In the genomic region with DNA sequence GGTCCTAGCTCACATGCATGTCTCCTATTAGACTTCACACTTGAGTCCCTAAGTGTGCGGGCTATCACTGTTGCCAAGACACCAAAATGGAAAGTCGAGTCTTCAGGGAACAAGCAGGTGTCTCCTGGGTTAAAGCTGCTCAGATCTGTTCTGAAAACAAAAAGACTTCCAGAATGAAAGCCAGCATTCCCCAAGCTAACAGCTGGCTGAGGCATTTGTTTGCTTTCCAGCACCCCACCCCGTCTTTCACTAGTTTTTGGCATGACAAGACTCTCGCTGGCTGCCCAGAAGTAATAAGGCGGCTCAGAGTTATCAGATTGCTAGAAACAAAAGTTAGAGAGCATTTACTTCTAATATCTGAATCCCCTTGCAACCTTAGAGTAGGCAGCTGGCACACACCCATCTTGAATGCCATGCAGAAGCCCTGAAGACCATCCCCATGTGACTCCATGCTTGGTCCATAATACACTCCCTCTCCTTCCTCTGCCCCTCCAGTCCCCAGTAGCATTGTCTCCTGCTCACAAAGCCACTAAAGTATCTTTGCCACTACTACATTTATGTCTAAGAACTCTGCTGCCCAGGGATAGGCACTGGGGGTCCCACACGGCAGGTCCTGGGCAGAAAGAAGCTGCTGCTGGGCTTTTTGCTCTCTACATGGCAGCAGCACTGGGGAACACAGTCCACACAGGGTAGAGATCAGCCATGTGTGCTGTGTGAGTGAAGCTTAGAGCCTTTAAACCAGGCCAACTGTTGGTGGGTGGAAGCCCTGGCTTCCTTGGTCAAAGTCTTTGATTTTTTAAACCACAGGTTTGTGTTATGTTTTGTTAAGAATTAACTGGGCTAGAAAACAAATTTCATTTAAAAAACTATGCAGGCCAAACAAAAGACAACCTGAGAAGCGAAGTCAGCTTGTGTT, we compare ENCODE assay signal across 14 mouse cellular contexts.
DNase-seq lines count a peak whose midpoint lies in the region; ATAC-seq and TF ChIP-seq lines count a peak whose summit lies in the region.
"Had no signal": no experiment of that assay in that cellular context is flagged by ENCODE, and none has a peak within 500 bp of the region (broad histone marks: within the 10 kb centered on the region; RNA-seq: fewer than 3 reads in every experiment).

No protein-coding gene starts in this region.

- intact Hi-C loops in heart, postnatal 10 days (cut with DNase I) = no loop called here

- H3K9ac ChIP-seq in midbrain, postnatal 0 days (replicated peaks; ENCODE audit: low read length, poor library complexity, severe bottlenecking) = no peak overlapping the region
- H3K9ac ChIP-seq in midbrain, embryonic 16.5 days (ENCODE audit: low read depth, low read length) = no peak overlapping the region
- H3K9ac ChIP-seq: forebrain, embryonic 12.5 days; liver, embryonic 14.5 days had no signal

- no peaks in the 10 kb centered on the region for H3K4me1 ChIP-seq in midbrain, postnatal 0 days (ENCODE audit: insufficient read depth, low read length)
- H3K4me1 ChIP-seq in midbrain, embryonic 16.5 days (ENCODE audit: control insufficient read depth, insufficient read depth, low read length) = peaks cover 6% of the 10 kb centered on the region

- H3K9me3 ChIP-seq in midbrain, postnatal 0 days (ENCODE audit: low read length) = no peaks in the 10 kb centered on the region
- no peaks in the 10 kb centered on the region for H3K9me3 ChIP-seq in midbrain, embryonic 16.5 days (replicated peaks; ENCODE audit: control insufficient read depth, low read length, poor library complexity, severe bottlenecking)
- H3K9me3 ChIP-seq: forebrain, embryonic 12.5 days had no signal

- no peak overlapping the region for H3K4me3 ChIP-seq in midbrain, postnatal 0 days (ENCODE audit: low read depth, low read length)
- no peak overlapping the region for H3K4me3 ChIP-seq in midbrain, embryonic 16.5 days (ENCODE audit: low read depth, low read length)
- H3K4me3 ChIP-seq: forebrain, embryonic 12.5 days had no signal

- no peaks in the 10 kb centered on the region for H3K27me3 ChIP-seq in midbrain, postnatal 0 days (ENCODE audit: insufficient read depth, low read length)
- H3K27me3 ChIP-seq in midbrain, embryonic 16.5 days (ENCODE audit: control insufficient read depth, insufficient read depth, low read depth, low read length) = no peaks in the 10 kb centered on the region
- H3K27me3 ChIP-seq: forebrain, embryonic 12.5 days had no signal

- no peak overlapping the region for H3K27ac ChIP-seq in midbrain, postnatal 0 days (ENCODE audit: low read depth, low read length)
- H3K27ac ChIP-seq in midbrain, embryonic 16.5 days (ENCODE audit: low read length) = no peak overlapping the region
- H3K27ac ChIP-seq: forebrain, embryonic 12.5 days; liver, embryonic 14.5 days; stomach, postnatal 0 days had no signal

- no peak overlapping the region for H3K4me2 ChIP-seq in midbrain, postnatal 0 days (ENCODE audit: low read depth, low read length, poor library complexity, severe bottlenecking)
- no peak overlapping the region for H3K4me2 ChIP-seq in midbrain, embryonic 16.5 days (ENCODE audit: low read length)
- H3K4me2 ChIP-seq: forebrain, embryonic 12.5 days had no signal

- 76% methylated on average over 7 of the region's 7 CpGs for whole genome bisulfite sequencing in midbrain, postnatal 0 days
- 78% methylated on average over 7 of the region's 7 CpGs for WGBS in midbrain, embryonic 16.5 days

- TF ChIP-seq CTCF in midbrain, postnatal 0 days (IDR thresholded peaks at IDR 0.05) = no peak

- H3K36me3 ChIP-seq in midbrain, postnatal 0 days (ENCODE audit: insufficient read depth, low read length) = no peaks in the 10 kb centered on the region
- no peaks in the 10 kb centered on the region for H3K36me3 ChIP-seq in midbrain, embryonic 16.5 days (ENCODE audit: control insufficient read depth, insufficient read depth, low read length)
- H3K36me3 ChIP-seq: forebrain, embryonic 12.5 days had no signal

- ATAC-seq in midbrain, postnatal 0 days (ENCODE audit: low FRiP score) = no peak
- ATAC-seq in midbrain, embryonic 16.5 days = no peak
- ATAC-seq: CD4-positive, CD25-positive, alpha-beta regulatory T cell, adult 4 months; inflammation-experienced regulatory T-cells, adult 6 months had no signal

- DNase-seq in heart, postnatal 10 days = peak; percentile 12 to 35
- no peak for DNase-seq in heart, adult 8-10 months (ENCODE audit: low spot score)
- peak; percentile 15 for DNase-seq in midbrain, postnatal 0 days (ENCODE audit: low spot score)
- DNase-seq in kidney, postnatal 36 days = peak; percentile 18 to 46
- peak; percentile 28 for DNase-seq in skeletal muscle tissue, adult 2 months (ENCODE audit: low read depth, low spot score)
- no peak for DNase-seq in cerebellum, postnatal 4 days (ENCODE audit: low spot score in 2 of 2)
- DNase-seq: adrenal gland, adult 2 months; cerebellum, adult 11-12 months had no signal

Comparison
In these comparisons a context has a peak if more than half of its experiments do, and no peak if none do; other contexts are left out.
1. DNase-seq: peak in heart, postnatal 10 days (2 of 2), midbrain, postnatal 0 days (single experiment), kidney, postnatal 36 days (2 of 2) and skeletal muscle tissue, adult 2 months (single experiment); none in heart, adult 8-10 months (single experiment) and cerebellum, postnatal 4 days (0 of 2).